Mouse (Mus musculus): ENCODE measurements around the gene Dact1. TPM values are rescaled to one million over a fixed set of nuclear protein-coding genes. Genes with fewer than 3 reads are reported as not detected.

Gene Dact1
- polyA plus RNA-seq, 1 experiment from 2014 or later: 25.0 TPM

DNA sequence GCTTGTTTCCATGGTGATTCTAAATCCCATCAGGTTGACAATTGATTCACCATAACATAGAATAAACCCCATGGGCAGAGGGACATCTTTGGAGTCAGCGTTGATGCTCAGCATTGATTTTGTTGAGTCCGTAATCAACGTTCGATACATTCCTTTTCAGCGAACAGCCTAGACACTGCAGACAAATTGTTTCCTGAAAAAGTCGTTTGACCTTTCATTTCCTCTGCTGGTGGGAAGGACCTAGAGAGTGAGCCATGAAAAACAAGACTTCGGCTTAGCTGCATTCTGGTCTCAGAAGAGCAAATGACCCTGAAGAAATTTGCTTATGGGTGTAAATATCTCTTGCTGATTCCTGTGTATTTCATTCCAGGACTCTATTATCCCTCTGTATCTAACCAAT is 55.5 kb downstream of the Dact1 start:
- no peak for ATAC-seq (ENCODE audit: low FRiP score)
- 0 out of 2 replicates have a peak, but pooled peaks cover 15% of the 10 kb centered on the region for H3K4me1 ChIP-seq
- no peak overlapping the region for H3K4me3 ChIP-seq (replicated peaks)
- no peaks in the 10 kb centered on the region for H3K9me3 ChIP-seq (replicated peaks)
- H3K27ac ChIP-seq (replicated peaks): no peak overlapping the region
- H3K4me2 ChIP-seq: no peak overlapping the region
- WGBS: 61% methylated on average over 7 of the region's 7 CpGs
- H3K9ac ChIP-seq (replicated peaks): no peak overlapping the region
- no peaks in the 10 kb centered on the region for H3K27me3 ChIP-seq (replicated peaks)
- no peaks in the 10 kb centered on the region for H3K36me3 ChIP-seq

DNA sequence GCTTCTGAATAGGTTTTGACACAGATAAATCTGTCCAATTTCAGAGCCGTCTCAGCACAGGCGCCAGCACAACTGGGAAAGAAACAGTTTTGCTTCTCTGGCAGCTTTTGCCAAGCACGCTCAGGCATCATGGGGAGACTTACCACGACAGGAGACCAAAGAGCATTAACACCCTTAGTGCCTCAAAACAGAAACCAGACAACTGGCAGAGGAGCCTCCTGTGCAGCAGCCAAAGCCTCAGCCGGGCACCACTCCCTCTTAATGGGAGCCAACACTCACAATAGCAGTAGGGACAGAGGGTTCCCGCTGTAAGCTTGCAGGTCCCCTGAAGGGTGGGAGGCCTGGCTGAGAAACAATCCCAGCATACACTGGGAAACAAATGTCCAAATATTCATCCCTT is 56.5 kb downstream of the Dact1 start:
- Histone ChIP-seq H3K36me3 (no peaks in the 10 kb centered on the region), H3K27ac (replicated peaks) (0 out of 2 replicates have a peak overlapping the region, but pooled peaks have one; percentile 1), H3K4me2 (no peak overlapping the region), H3K4me3 (replicated peaks) (no peak overlapping the region), H3K27me3 (replicated peaks) (no peaks in the 10 kb centered on the region), H3K9ac (replicated peaks) (no peak overlapping the region), H3K4me1 (0 out of 2 replicates have a peak, but pooled peaks cover 15% of the 10 kb centered on the region), H3K9me3 (replicated peaks) (no peaks in the 10 kb centered on the region)
- WGBS: 35% methylated on average over 6 of the region's 6 CpGs
- ATAC-seq (ENCODE audit: low FRiP score): no peak

DNA sequence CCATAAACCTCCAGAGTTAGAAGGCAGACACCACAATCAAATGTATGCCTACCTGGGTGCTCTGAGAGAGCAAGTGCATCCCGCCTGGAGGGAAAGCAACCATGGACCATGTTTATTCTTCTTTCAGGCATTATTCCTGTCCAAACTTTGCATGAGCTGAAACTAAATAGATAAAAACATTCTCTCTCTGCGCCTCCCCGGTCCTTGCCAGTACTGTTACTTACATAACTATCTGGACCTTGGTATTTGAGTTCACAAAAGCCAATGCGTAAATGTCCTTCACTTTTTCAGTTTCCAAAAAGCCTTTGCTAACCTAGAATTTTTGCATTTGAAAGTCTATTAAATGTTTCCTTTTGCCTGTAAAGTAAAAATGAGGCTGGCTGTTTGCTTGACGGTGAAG is 58.9 kb downstream of the Dact1 start:
- no peak overlapping the region for H3K9ac ChIP-seq (replicated peaks)
- WGBS: 85% methylated on average over 5 of the region's 5 CpGs
- H3K27me3 ChIP-seq (replicated peaks): no peaks in the 10 kb centered on the region
- no peak overlapping the region for H3K4me3 ChIP-seq (replicated peaks)
- H3K36me3 ChIP-seq: no peaks in the 10 kb centered on the region
- H3K9me3 ChIP-seq (replicated peaks): no peaks in the 10 kb centered on the region
- peaks cover 23% of the 10 kb centered on the region; the same call in 1 of the 2 replicates for H3K4me1 ChIP-seq
- ATAC-seq (ENCODE audit: low FRiP score): no peak
- H3K27ac ChIP-seq (replicated peaks): no peak overlapping the region
- no peak overlapping the region for H3K4me2 ChIP-seq

Other genes with a start within 250 kb of the Dact1 start
- 0.31 TPM in 1 of 2 replicates, not detected in the other for gene Tomm20l, start 198.5 kb upstream of the Dact1 start, polyA plus RNA-seq (2015; fragmentation: Nextera tagmentation; extraction: Ambion mirVana)
- gene Timm9, start 173.2 kb upstream of the Dact1 start, polyA plus RNA-seq (2015; fragmentation: Nextera tagmentation; extraction: Ambion mirVana): 124 and 133 TPM in 2 replicates
- 12.1 and 12.8 TPM in 2 replicates for gene 2700049A03Rik, start 173.0 kb upstream of the Dact1 start, polyA plus RNA-seq (2015; fragmentation: Nextera tagmentation; extraction: Ambion mirVana)

Data from neural tube, embryonic 15.5 days (tissue).